Mouse (Mus musculus): Measurements from ENCODE around the gene Chrdl1.

The Chrdl1 gene

GRCm38 (mm10) chrX:143393791-143394369 is at the start of gene Chrdl1:
Gene Chrdl1, minus strand, starts transcription at chrX:143394262.
- peak; percentile 2 for DNase-seq (ENCODE audit: low spot score)

- DNase-seq (ENCODE audit: low spot score): no peak
Observed at GRCm38 (mm10) chrX:143442638-143443037, 48.6 kb upstream of the Chrdl1 start.

- no peak for DNase-seq (ENCODE audit: low spot score)
Observed at GRCm38 (mm10) chrX:143404601-143405000, 10.5 kb upstream of the Chrdl1 start.

GRCm38 (mm10) chrX:143366256-143366959 is 27.7 kb downstream of the Chrdl1 start:
- DNase-seq (ENCODE audit: low spot score): no peak

GRCm38 (mm10) chrX:143347227-143347626 is 46.8 kb downstream of the Chrdl1 start:
- DNase-seq (ENCODE audit: low spot score): no peak

- DNase-seq (ENCODE audit: low spot score): no peak
Observed at GRCm38 (mm10) chrX:143346739-143347138, 47.3 kb downstream of the Chrdl1 start.

GRCm38 (mm10) chrX:143344509-143345495 is 49.3 kb downstream of the Chrdl1 start:
- peak; percentile 12 for DNase-seq (ENCODE audit: low spot score)

GRCm38 (mm10) chrX:143338156-143338555 is 55.9 kb downstream of the Chrdl1 start:
- no peak for DNase-seq (ENCODE audit: low spot score)

GRCm38 (mm10) chrX:143337561-143337960 is 56.5 kb downstream of the Chrdl1 start:
- no peak for DNase-seq (ENCODE audit: low spot score)

GRCm38 (mm10) chrX:143336661-143337060 is 57.4 kb downstream of the Chrdl1 start:
- no peak for DNase-seq (ENCODE audit: low spot score)

- no peak for DNase-seq (ENCODE audit: low spot score)
Observed at GRCm38 (mm10) chrX:143335846-143336245, 58.2 kb downstream of the Chrdl1 start.

GRCm38 (mm10) chrX:143313166-143313565 is 80.9 kb downstream of the Chrdl1 start:
- DNase-seq (ENCODE audit: low spot score): no peak

- DNase-seq (ENCODE audit: low spot score): no peak
Observed at GRCm38 (mm10) chrX:143294726-143295125, 99.3 kb downstream of the Chrdl1 start.

- DNase-seq (ENCODE audit: low spot score): no peak
Observed at GRCm38 (mm10) chrX:143275202-143275601, 118.9 kb downstream of the Chrdl1 start.

GRCm38 (mm10) chrX:143250709-143251108 is 143.4 kb downstream of the Chrdl1 start:
- DNase-seq (ENCODE audit: low spot score): no peak

All from yolk sac, embryonic 10.5 days (tissue).